Mouse (Mus musculus): ENCODE data around the gene Serhl.

GRCm38 (mm10) chr15:83118360-83118759 lies 29.1 kb downstream of the Serhl start:
- TF ChIP-seq POLR2A (IDR thresholded peaks at IDR 0.05; ENCODE audit: low read depth, low read length) (no peak), CTCF (conservative IDR thresholded peaks at IDR 0.05; ENCODE audit: insufficient read depth, insufficient read length, low read depth, low read length) (peak; percentile 64)

All from kidney, adult 2 months (tissue).